Mouse (Mus musculus): ENCODE measurements around the gene Mrtfa.

DNA sequence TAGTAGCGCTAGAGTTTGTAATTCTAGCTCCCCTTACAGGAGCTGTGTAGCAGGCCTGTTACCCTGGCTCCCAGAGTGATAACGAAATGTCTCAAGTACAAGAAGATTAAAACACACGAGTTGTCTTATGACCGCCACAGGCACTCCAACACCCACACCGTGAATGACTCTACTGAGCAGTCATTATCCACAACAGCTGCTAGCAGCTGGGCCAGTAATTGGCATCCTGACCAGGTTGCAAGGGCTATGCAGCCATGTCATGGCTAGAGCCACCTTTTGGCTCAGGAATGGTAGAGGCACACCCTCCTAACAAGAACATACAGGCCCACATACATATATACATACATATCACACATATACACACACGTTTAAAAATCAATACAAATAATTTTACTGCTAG is 70.4 kb downstream of the Mrtfa start:
- TF ChIP-seq CTCF (IDR thresholded peaks at IDR 0.05; ENCODE audit: borderline replicate concordance, extremely low read depth, insufficient read depth, insufficient read length) (no peak), POLR2A (IDR thresholded peaks at IDR 0.05; ENCODE audit: borderline replicate concordance, extremely low read depth, insufficient read depth, insufficient read length, poor library complexity, severe bottlenecking) (no peak)
